Mouse (Mus musculus): ENCODE data around the gene Krt77.

Krt77 gene

GRCm38 (mm10) chr15:101834784-101835328, 34.6 kb downstream of the Krt77 start:
- no peak for DNase-seq (ENCODE audit: low read depth in 1 of 2, low spot score in 2 of 2)

GRCm38 (mm10) chr15:101833131-101833530, 36.4 kb downstream of the Krt77 start:
- DNase-seq (ENCODE audit: low read depth in 1 of 2, low spot score in 2 of 2): no peak

GRCm38 (mm10) chr15:101829441-101829840, 40.1 kb downstream of the Krt77 start:
- DNase-seq (ENCODE audit: low read depth in 1 of 2, low spot score in 2 of 2): no peak

GRCm38 (mm10) chr15:101821786-101822185, 47.7 kb downstream of the Krt77 start:
- DNase-seq (ENCODE audit: low read depth in 1 of 2, low spot score in 2 of 2): no peak

GRCm38 (mm10) chr15:101817875-101818274, 51.6 kb downstream of the Krt77 start, which contains the start of gene Krt2:
Gene Krt2 (minus strand): TSS chr15:101818169.
- no peak for DNase-seq (ENCODE audit: low read depth in 1 of 2, low spot score in 2 of 2)

Data from monocyte, adult 2 months (primary cell).